Mouse (Mus musculus) spleen, postnatal 4 days (tissue): ENCODE measurements around the gene Stx11.
"Not testable (repeated sequence)": the region's sequence is repeated elsewhere in the genome, so short reads cannot be mapped to it uniquely, and the experiment has no call there.

ENCODE experiments used
- DNase-seq, 2 experiments: peaks; one replicate each; pipeline ENCODE4 v3.0.0; 2022; ENCODE audit warnings: low spot score in 2 of 2

Gene Stx11

DNA sequence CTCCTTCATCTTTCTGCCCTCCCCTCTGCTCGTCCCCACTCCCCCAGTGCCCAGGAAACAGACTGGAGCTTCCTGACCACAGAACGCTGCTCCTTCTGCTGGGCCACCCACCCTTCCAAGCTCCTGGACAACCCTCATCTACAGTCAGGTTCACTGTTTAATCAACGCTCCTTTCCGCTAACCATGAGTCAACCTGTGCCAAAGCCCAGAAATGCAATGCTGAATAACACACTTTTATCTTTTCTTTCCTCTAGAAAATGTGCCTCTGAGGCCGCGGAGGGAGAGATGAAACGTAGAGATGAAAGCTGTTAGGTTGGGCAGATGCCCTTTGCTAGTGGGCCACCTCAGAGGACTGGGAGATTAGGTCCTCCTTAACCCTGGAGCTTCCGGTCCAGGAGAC lies 2.6 kb downstream of the Stx11 start:
- no peak for DNase-seq

DNA sequence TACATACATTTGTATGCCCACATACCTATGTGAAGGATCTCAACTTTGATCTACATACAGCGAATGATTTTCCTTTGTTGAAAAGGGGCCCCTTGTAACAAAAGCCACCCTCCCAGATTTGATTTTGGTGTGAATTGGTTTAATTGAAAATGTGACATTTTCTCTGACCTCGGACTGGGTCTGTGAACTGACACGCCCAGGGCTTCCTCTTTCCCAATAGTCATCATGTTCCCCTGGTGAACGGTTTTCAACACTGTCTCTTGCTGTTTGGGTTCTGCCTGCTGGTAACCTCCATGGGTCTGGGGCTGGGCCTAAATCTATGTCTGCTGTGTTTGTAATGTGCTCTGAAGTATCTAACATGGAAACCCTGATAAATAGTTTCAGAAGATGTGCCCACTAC lies 6.8 kb downstream of the Stx11 start:
- no peak for DNase-seq

DNA sequence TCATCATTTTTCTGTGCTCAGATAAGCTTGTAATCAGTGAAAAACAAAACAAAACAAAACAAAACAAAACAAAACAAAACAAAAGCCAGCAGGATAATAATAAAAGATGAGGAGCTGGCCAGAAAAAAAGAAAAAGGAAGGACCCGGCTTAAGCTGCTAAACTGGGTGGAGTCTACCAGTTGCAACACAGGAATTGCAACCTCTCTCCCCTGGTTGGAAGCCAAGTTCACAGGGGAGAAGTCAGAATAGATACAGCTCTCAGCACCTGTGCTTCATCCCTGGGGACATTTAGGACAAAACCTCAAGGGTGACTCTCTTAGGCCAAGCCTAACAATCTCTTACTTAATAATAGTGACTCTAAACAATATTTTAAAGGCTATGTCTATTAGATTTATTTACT lies 8.3 kb downstream of the Stx11 start:
- DNase-seq, result no peak

DNA sequence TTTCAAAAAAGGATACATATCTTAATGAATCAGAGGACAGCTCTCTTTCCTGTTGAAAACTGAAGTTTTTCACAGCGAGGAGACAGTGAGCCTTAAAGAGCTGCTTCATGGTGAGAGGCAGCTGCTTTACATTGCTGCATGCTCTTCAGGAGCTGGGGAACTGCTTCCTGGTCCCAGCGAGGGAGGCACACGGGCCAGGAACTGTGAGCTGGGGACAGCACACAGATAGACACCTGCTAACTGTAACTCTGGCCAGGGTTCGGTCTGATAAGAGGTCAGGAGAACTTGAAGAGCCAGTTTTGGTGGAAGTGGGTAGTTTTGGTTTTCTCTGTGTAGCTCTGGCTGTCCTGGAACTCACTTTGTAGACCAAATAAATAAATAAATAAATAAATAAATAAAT lies 12.7 kb downstream of the Stx11 start:
- not testable (repeated sequence) for DNase-seq

DNA sequence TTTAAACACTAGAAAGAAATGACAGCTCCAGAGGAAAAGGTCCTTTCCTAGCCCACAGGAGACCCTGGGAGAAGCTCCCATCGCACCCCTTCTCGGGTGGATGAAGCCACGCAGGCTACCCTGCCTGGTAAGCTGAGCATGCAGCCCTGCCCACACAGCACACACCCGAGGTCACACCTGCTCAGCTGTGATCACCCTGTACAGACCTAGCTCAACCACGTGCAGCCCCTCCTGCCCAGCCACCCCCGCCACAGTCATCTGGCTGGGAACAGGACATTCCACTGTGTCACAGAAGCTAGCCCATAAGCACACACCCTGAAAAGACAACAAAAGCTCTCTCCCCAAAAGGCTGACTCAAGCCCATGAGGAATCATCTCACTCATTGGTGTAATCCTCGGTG lies 14.8 kb downstream of the Stx11 start:
- DNase-seq, result no peak

DNA sequence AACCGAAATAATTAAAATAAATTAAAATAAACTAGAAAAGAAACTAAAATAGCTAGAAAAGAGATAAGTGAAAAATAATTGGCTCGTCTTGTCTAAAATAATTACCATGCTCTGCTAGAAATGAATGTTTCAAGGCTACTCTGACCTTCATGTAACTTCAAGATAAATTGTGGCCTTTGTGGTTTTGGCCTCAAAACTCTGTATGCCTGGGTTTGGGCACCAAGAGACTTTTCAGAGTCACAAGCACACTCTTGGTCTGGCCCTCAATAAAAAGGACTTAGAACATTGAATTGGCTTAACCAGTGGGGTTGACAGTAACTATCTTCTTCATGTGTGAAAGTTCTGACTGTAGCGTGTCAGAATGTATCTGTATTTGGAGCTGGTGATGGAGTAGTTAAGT lies 16.5 kb downstream of the Stx11 start:
- DNase-seq, result no peak

DNA sequence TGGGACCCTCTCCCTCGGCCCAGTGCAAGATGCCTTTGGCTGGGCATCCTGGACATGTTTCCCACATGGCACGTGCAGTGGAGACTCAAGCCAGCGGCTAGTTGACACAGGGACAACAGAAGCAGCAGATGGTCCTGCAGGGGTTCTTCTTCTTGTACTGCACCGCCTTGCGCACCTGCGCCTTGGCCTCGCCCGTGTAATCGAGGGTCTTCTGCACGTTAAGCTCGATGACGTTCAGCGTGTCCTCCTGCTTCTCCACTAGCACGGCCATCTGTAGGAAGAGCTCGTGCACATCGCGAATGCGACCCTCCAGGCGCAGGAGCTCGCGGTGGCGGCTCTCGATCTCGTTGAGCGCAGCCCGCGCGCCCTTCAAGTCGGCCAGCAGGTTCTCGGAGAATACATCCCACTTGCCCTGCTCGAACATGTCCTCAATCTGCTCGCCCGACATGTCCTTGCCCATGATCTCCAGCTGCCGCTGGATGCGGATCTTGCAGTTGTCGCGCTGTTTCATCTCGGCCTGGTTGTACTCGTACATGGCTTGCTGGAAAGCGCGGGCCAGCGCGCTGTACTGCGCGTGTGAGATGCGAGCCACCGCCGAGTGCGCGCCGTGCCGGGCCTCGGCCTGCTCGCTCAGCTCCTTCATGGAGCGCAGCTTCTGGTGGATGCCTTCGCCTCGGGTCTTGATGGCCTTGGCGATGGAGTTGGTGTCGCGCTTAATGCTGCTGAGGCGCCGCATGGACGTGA lies 22.9 kb downstream of the Stx11 start:
- no peak for DNase-seq

DNA sequence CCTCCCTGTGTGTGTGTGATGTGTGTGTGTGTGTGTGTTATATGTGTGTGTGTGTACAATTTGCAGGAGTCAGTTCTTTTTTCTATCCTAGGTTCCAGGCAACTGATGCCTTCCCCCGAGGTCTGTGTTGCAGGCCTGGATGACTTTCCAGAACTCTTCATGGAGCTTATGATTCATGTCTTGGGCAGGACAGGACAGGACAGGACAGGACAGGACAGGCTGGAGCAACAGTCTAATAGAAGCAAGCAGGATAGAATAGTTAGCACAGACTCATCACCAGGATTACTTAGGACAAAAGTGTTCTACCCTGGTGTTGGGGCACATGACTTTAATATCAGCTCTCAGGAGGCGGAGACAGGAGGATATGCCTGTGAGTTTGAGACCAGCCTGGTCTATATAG lies 25.3 kb downstream of the Stx11 start:
- DNase-seq, result no peak

DNA sequence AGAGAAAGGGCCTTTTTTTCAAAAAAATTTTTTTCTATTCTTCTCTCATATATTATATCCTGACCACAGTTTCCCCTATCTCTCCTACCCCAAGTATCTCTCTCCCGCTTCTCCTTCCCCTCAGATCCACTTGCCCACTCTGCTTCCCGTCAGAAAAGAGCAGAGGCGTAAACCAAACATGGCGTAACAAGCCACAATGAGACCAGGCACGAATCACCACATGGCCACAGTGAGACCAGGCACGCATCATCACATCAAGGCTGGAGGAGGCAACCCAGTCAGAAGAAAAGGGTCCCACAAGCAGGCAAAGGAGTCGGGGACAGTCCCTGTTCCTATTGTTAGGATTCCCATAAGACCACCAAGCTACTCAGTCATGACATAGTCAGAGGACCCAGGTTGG lies 28.0 kb downstream of the Stx11 start:
- no peak for DNase-seq

DNA sequence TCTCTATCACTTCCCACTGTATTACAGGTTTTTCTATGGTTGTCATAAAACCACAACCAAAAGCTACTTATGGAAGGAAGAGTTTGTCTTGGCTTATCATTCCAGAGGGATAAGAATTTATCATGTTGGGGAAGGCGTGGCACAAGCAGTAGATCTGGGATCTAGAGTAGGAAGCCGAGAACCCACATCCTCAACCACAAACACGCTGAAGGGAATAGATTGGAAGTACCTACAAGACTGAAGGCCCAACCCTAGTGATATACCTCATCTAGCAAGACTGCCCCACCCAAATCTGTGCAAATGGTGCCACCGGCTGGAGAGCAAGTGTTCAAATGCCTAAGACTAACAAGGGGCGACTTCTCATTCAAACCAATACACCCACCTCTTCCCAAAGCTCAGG lies 28.5 kb downstream of the Stx11 start:
- DNase-seq, result no peak

DNA sequence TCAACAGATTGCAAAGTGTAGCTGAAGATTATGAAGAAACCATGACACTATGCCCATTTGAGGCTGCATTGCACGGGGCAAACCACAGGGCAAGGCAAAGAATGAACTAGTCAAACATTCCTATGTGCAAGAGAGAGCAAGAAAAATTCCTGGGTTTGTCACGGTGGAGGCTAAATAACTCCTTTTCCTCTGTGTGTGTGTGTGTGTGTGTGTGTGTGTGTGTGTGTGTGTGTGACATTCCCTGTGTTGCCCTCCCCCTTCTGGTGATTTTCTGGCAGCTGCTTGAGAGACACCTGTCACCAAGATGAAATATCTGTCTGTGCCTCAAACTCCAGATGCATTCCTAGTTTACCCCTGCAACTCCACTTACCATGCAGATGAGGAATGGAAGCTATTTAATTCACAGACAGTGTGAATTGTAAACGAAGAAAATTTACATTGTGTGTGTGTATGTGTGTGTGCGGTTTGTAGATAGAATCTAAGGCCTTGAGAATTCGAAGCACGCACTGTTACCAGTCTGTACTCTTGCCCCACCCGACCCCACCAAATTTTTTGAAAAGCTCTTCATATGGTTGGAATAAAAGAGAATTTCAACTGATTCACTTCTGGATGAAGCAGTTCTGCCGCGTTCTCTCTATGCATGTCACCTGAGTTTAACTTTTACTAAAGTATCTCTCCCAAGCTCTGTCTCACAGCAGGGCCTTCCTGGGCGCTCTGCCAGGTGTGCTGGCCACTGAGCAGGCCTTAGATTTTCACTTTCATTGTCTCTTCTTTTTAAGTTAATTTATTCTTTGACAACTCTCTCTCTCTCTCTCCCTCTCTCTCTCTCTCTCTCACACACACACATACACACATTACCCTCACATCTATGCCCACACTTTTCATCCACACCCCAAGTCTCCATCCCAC lies 32.4 kb downstream of the Stx11 start:
- no peak for DNase-seq

DNA sequence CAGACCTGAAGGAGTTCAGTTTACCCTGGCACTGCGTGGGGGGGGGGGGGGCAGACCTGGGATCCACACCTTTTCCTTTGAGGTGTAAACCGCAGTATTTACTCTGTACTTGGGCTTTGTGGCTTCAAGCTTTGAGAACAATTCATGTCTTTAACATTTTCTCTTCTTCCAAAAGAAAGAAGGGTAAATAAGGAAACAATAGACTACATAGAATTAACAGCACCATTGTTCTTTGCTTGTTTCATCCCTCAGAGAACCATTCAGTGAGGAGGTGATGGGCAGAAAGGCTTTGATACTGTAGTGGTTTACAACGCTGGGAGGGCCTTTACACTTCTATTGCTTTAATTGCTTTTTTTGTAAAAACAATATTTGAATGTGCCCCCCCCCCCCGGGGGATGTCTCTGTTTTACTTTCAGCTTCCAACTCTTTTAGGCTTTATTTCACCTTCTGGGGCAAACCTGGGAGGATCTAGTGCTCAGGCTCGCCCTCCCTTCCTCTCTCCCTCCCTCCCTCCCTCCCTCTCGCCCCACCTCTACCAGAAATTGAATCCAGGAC lies 33.7 kb downstream of the Stx11 start:
- DNase-seq, result no peak

DNA sequence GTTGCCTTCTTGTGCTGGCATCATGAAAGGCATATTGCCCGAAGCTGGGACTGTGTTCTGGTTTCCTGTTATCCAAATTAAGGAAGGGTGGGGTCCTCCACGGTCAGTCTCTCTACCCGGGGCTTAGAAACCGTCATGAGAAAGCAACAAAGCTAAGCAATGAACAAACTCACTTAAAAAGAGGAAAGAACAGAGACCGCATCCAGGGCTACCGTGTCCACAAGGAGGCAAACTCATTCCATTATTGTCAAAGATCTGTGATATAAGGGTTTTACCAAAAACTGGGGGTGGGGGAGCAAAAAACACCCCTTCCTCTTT lies 34.3 kb downstream of the Stx11 start:
- DNase-seq, result no peak

DNA sequence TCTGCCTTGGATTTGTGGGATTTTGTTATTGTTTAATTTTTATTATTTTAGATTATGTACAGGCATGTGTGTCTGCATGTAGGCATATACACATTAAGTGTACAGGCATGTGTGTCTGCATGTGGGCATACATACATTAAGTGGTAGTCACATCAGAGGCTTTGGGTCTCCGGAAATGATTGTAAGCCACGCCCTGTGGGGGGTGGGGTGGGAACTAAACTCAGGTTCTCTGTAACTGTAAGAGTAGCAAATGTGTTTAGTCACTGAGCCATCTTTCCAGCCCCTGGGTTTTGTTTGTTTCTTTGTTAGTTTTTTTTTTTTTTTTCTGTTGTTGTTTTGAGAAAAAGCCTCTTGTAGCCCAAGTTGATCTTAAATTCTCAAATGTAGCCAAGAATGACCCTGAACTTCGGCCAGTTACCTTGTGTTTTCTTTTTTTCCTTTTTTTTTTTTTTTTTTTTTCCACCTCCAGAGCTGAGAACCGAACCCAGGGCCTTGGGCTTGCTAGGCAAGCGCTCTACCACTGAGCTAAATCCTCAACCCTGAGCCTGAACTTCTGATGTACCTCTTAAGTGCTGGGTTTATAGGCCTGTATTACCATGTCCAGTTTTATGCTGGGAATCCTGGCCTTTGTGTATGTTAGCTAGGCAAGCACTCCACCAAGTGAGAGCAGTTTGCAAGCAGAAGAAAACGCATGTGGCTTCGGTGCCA lies 34.8 kb downstream of the Stx11 start:
- DNase-seq, result no peak

DNA sequence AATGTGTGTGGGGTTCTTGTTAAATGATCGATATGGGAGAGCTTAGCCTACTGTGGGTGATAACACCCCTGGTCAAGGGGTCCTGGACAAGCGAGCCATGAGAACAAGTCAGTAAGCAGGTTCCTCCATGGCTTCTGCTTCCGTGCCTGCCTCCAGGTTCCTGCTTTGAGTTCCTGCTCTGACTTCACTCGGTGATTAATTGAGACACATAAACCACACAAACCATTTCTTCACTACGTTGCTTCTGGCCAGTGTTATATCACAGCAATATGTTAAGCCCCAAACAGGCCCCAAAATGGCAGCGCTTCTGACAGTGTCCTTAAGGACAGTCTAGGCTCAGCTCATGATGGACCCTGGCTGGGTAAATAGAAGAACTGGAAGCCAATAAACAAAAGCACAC lies 35.9 kb downstream of the Stx11 start:
- DNase-seq, result no peak

DNA sequence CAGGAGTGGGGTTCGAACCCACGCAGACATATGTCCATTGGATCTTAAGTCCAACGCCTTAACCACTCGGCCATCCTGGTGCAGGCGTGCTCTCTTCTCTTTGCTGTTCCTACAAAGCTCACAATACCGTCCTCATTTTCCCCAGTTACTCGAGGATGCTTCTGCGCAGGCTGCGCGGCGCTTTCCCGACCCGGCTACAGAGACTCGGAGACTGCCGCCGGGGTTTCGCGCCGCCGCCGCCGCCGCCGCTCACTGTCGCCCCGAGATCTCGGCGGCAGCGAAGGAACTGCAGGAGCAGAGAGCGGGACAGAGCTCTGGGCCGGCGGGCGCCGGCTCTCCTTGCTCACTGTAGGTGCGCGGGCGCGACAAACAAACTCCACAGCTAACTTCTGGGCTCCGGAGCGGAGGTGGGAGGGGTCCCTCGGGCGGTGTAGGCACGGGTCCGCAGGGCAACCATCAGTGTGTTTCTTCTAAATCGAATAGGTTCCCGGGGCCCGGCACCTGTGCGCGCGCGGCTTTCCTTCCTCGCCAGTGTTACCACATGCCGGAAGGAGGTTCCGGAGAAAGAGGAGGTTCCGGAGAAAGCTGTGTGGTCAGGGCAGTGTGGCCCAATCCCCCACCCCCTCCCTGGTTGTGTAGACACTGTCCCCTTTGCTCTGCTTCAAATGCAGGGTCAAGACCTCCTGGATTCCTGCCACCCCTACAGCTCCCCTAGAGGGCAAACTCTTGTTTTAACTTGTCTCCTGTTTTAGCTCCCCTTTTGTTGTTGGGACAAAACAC lies 41.3 kb downstream of the Stx11 start:
- DNase-seq, result peak; percentile 91 to 96

DNA sequence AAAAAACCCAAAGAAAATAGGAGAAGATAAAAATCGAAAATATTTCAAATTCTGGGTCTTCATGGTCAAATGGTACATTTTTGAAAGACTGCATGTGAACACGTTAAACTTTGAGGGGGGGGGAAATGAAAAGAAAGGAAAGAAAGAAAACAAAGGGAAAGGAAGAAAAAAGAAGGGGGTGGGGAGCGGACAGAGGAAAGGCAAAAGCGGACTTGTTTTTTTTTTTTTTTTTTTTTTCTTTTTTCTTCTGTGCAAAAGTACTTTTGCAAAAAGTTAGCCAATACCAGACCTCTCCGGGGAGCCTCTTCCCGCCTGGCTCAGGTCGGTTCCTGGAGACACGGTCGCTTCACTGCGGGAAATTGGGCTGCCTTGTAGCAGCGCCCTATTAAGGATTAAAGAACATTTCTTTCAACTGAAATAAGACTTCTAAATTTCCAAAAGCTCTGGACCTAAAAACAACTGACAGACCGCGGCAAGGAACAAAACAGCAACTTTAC lies 42.0 kb downstream of the Stx11 start:
- no peak for DNase-seq

DNA sequence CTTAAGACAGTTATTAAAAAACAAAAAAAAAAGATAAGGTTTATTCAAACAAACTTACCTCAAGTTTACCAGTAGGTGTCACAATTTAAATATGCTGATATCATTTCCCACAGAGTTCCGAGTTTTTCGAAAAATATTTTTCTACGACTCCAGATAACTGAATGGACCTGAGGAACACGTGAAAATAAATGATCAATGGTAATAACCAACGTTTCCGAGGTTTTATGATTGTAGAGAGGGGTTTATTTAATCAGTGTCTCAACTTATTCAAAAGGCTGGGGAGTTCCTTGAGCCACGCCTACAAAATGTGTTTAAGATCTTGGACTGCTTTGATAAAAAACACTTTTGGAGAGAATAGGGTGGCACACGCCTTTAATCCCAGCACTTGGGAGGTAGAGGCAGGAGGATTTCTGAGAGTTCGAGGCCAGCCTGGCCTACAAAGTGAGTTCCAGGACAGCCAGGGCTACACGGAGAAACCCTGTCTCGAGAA lies 42.5 kb downstream of the Stx11 start:
- DNase-seq, result peak in 1 of 2 experiments; percentile 40

DNA sequence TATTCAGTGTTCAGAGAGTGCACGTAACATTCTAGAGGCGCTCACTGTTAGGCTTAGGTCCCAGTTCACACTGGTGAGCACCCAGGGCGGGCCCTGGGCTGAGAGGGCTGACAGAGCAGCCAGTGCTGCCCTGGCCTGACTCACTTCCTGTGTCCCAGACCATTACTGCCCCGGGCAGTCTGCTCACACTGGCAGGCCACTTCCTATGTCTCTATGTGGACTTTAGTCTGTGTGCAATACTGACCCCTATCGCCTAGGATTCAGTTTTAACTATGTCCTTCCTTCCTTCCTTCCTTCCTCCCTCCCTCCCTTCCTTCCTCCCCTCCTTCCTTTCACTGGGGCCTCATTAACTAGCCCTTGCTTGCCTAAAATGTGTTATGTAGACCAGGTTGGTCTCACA lies 44.8 kb downstream of the Stx11 start:
- no peak for DNase-seq

DNA sequence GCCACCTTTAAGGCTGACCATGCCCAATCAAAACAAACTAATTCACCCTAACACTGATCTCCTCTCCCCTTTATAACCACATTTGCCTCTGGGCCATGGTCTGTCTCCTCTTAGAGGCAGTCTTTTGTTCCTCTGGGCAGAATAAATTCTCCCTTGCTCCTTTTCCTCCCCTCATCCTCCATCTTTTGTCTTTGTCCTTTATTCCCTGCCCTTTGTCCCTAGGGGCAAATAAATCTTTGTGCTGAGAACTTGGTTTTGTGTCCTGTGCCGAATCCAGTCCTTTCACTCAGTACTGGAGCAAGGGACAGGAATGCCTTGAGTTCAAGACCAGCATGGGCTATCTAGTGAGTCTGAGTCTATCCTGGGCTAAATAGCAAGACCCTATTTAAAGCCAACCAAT lies 46.5 kb downstream of the Stx11 start:
- DNase-seq, result no peak

DNA sequence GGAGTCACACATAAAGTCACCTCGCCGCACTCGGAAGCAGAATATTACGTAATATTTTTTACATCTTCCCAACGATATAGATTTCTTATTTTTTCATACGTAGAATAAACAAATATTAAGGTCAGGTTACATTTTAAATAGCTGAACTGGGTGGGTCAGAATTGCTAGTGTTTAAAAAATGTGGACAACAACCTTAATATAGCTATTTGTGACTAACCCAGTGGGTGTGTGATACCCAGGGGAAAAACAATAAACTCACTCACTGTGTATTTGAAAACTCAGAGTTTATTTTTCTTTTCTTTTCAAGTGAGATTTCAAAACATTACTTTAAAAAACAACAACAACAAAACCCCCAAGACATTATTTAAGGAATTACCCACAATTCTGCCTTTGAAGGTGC lies 47.7 kb downstream of the Stx11 start:
- DNase-seq, result no peak
